In genomic region chr10:80532783-80533182, GRCm38 (mm10) we compare ENCODE assay signal across 22 mouse cellular contexts. TPM values are rescaled to one million over a fixed set of nuclear protein-coding genes. Genes with fewer than 3 reads are reported as not detected.
"Had no signal": no experiment of that assay in that cellular context is flagged by ENCODE, and none has a peak within 500 bp of the region (broad histone marks: within the 10 kb centered on the region; RNA-seq: fewer than 3 reads in every experiment).

No protein-coding gene starts in this region.

- H3K4me1 ChIP-seq: midbrain, embryonic 12.5 days; neural tube, embryonic 13.5 days had no signal

- H3K27ac ChIP-seq: left cerebral cortex, adult 2 months; limb, embryonic 15.5 days; midbrain, embryonic 12.5 days; neural tube, embryonic 13.5 days had no signal

- H3K9ac ChIP-seq: limb, embryonic 15.5 days; lung, embryonic 14.5 days; midbrain, embryonic 12.5 days; neural tube, embryonic 13.5 days had no signal

- H3K4me2 ChIP-seq: limb, embryonic 15.5 days; lung, embryonic 14.5 days; midbrain, embryonic 12.5 days; neural tube, embryonic 13.5 days had no signal

- H3K36me3 ChIP-seq: limb, embryonic 15.5 days; midbrain, embryonic 12.5 days; neural tube, embryonic 13.5 days had no signal

- H3K4me3 ChIP-seq: left cerebral cortex, adult 2 months; limb, embryonic 15.5 days; midbrain, embryonic 12.5 days; neural tube, embryonic 13.5 days had no signal

- H3K9me3 ChIP-seq: limb, embryonic 15.5 days; megakaryocyte, embryonic 14.5 days; midbrain, embryonic 12.5 days; neural tube, embryonic 13.5 days had no signal

- ATAC-seq: inflammation-experienced regulatory T-cells, adult 6 months; intestine, postnatal 0 days; midbrain, embryonic 16.5 days had no signal

- DNase-seq: kidney, adult 8-10 months; kidney, postnatal 25 days; lung, embryonic 14.5 days; lung, postnatal 10 days; lung, postnatal 4 days; retina, postnatal 1 day; right cerebral cortex, postnatal 4 days; spleen, adult 18-20 months; thymus, adult 2 months; thymus, postnatal 36 days had no signal

RNA-seq across cellular contexts. Expression of gene Atp8b3, which starts 6.1 kb away (rescaled TPM):
- polyA plus RNA-seq: inflammation-experienced regulatory T-cells, adult 6 months had no signal

RNA-seq across cellular contexts. Expression of gene Onecut3, which starts 38.1 kb away (rescaled TPM):
- total RNA-seq: layer of hippocampus, postnatal 25 days; left cerebral cortex, adult 2 months; left cerebral cortex, postnatal 25 days had no signal
- polyA plus RNA-seq: inflammation-experienced regulatory T-cells, adult 6 months; kidney, embryonic 16.5 days; limb, embryonic 11.5 days; limb, embryonic 15.5 days; lung, embryonic 14.5 days had no signal
